Mouse (Mus musculus): Measurements from ENCODE around the gene Calml4.

Gene Calml4

DNA sequence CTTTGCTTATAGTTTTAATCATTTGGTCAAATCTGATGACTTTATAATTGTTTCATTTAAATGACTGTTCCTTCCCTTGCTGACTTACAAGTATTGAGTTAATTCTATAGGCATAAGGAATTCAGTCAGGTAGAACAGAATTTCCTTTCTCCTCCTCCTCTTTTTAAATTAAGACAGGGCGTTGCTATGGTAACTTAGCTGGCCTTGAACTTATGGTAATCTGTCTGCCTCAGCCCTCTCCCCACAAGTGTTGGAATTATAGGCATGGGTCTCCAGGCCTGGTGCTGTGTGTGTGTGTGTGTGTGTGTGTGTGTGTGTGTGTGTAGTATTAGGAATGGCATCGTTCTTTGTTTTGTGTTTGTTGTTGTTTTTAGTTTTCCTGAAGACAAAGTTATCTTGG is 43.9 kb downstream of the Calml4 start:
- DNase-seq (ENCODE audit: low spot score in 2 of 2): no peak

DNA sequence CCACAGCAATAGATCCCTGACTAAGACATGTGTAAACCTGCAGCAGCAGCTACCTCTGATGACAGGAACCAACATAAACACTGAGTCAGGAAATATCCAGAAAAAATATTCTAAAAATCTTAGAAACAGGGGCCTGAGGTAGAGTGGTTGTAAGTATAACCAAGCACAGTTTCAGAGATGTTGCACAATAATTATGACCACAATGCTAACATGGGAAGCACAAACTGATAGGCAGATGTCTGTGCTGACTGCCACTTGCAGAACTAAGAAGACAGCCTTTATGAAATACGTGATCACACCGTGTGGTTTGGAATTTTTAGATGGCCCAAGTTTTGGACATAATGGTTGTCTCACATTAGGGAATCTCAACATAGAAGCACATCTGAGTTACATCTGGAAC is 46.0 kb downstream of the Calml4 start:
- no peak for DNase-seq (ENCODE audit: low spot score in 2 of 2)

DNA sequence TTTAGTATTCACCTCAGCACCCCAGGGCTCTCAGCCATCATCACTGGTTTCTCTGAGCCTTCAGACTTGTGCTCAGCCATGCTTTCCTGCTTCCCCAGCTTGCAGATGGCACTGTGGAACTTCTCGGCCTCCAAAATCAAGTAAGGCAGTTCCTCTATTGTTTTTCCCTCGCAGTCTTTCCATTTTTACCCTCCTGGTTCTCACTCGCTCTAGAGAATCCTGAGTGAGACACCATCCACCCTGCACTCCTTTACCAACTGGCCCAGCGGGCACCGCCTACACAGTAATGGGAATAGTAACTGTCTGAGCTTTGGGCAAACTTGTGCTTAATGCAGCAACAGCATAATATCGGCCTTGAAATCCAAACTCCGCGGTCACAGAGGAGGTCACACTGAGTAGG is 47.2 kb downstream of the Calml4 start:
- DNase-seq (ENCODE audit: low spot score in 2 of 2): no peak

DNA sequence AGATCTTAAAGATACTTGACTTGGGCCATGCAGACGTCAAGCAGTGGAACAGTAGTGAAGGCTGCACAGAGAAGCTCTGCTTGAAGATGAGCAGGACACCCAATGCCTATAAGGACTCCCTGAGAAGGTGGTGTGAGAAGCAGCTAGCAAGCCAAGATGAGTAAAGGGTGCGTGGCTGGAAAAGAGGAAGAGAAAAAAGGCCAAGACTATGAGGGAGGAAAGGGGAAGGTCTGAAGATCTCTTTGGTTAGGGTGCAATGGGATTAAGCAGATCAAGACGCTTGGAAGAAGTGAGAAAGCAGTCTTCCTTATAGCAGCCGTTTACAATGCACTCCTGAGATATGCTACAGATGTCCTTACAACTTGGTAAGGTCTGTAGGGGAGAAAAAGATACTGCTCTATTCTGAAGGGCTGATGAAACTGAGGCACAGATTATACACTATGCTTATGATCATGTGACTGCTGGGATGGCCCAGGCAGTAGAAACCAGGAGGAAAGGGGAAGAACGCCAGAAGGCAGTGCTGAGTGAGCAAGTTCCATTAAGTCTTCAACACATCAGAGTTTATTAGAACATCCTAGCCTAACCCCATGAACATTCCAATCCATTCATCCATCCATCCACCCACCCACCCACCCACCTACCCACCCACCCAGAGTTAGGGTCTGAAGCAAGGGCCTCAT is 55.6 kb downstream of the Calml4 start:
- DNase-seq (ENCODE audit: low spot score in 2 of 2): no peak

DNA sequence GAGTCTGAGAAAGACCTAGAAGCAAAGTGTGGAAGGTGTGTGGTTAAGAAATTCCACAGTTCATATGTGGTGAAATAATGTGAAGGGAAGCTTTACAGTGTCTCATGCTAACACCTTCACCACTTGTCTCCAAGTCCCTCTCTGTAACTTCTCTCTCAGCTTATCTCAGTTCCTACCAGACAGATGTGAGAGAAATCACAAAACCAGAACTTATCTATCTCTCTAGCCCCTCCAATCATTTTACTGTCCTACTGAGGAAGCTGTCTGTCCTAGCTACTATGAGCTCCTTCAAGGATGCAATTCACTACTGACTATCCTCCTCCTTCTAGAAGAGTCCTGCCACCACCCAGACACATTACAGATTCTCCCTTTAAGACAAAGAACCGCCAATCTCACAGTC is 59.2 kb downstream of the Calml4 start:
- DNase-seq (ENCODE audit: low spot score in 2 of 2): no peak

DNA sequence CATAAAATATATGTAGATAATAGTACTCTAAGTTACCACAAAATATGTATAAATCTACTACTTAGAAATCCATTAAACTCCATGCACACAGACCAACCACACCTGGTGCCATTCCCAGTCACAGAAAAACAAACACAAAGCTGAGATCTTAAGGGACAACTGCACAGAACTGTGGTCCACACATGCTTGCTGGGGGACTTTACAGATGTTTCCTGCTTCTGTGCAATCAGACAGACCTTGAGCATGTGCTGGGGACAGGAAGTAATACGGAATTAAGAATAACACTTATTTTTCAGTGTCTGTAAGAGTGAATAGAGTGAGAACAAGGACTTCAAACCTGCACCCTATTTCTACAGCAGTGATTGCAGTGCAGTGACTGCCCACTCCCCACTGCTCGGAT is 63.0 kb downstream of the Calml4 start:
- no peak for DNase-seq (ENCODE audit: low spot score in 2 of 2)

DNA sequence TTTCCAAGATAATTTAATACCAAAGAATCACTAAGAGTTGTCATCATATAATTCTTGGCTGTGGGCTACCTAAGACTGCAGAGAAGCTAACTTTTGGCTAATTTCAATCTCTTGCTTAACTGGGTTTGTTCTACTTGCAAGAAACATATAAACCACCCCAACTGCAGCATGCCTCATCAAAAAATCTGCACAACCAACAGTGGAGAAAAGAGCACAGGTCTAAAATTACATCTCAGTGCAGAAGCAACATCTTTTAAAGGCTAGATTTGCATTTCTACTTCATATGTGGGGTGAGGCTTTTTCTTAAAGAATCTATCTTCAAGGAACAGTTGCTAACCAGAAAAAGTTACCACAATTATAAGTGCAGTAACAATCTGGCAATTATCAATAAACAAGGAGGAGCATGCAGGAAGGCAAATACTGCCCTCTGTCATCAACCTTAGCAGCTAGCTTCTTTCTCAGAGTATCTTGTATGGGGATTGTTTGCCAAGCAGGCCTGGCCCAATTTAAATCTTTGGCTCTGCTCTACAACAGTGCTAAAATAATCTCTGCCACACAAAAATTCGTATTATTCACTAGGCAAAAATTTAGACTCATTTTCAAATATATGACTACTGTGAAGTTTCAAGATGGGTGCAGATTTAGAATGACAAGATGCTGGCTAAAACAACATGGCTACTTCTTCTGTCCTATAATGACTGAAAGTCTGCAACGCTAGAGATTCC is 67.2 kb downstream of the Calml4 start:
- DNase-seq (ENCODE audit: low spot score in 2 of 2): no peak

Measured in frontal cortex, postnatal 14 days (tissue).